Mouse (Mus musculus): ENCODE results near the gene St6galnac3. TPM values are rescaled to one million over a fixed set of nuclear protein-coding genes. Genes with fewer than 3 reads are reported as not detected.
A peak's percentile ranks its signal among the peaks of the same experiment; 100 is the strongest.

St6galnac3 gene
- total and polyA plus RNA-seq, 3 experiments: 2.2 to 5.2 (median 4.9) TPM

GRCm38 (mm10) chr3:153261985-153262384, 463.0 kb downstream of the St6galnac3 start:
- no peak for DNase-seq
- no peak overlapping the region for H3K9ac ChIP-seq (ENCODE audit: low read depth, low read length)
- no peak overlapping the region for H3K4me3 ChIP-seq
- no peaks in the 10 kb centered on the region for H3K36me3 ChIP-seq (ENCODE audit: control insufficient read depth, insufficient read depth, low read length)
- no peaks in the 10 kb centered on the region for H3K27me3 ChIP-seq (ENCODE audit: control insufficient read depth, insufficient read depth, low read length)
- intact Hi-C loops (cut with DNase I): no loop called here
- peaks cover 3% of the 10 kb centered on the region for H3K4me1 ChIP-seq (ENCODE audit: control insufficient read depth, insufficient read depth, low read length)
- 81% methylated on average over 5 of the region's 5 CpGs for WGBS
- H3K27ac ChIP-seq: no peak overlapping the region
- no peak for TF ChIP-seq CTCF (IDR thresholded peaks at IDR 0.05)
- no peak for TF ChIP-seq EP300 (IDR thresholded peaks at IDR 0.05; ENCODE audit: insufficient read depth, low read depth, low read length)
- no peak for TF ChIP-seq POLR2A (IDR thresholded peaks at IDR 0.05; ENCODE audit: insufficient read depth, low read depth, low read length)
- no peaks in the 10 kb centered on the region for H3K79me2 ChIP-seq (replicated peaks; ENCODE audit: control insufficient read depth, insufficient read depth, low read length)

GRCm38 (mm10) chr3:153260225-153260933, 464.6 kb downstream of the St6galnac3 start:
- Histone ChIP-seq H3K4me3 (no peak overlapping the region), H3K27me3 (ENCODE audit: control insufficient read depth, insufficient read depth, low read length) (no peaks in the 10 kb centered on the region), H3K4me1 (ENCODE audit: control insufficient read depth, insufficient read depth, low read length) (peaks cover 3% of the 10 kb centered on the region), H3K9ac (ENCODE audit: low read depth, low read length) (no peak overlapping the region), H3K36me3 (ENCODE audit: control insufficient read depth, insufficient read depth, low read length) (no peaks in the 10 kb centered on the region), H3K79me2 (replicated peaks; ENCODE audit: control insufficient read depth, insufficient read depth, low read length) (no peaks in the 10 kb centered on the region), H3K27ac (no peak overlapping the region)
- WGBS: 65% methylated on average over 7 of the region's 7 CpGs
- DNase-seq: no peak
- intact Hi-C loops (cut with DNase I): no loop called here
- TF ChIP-seq POLR2A (IDR thresholded peaks at IDR 0.05; ENCODE audit: insufficient read depth, low read depth, low read length) (no peak), CTCF (IDR thresholded peaks at IDR 0.05) (no peak), EP300 (IDR thresholded peaks at IDR 0.05; ENCODE audit: insufficient read depth, low read depth, low read length) (no peak)

GRCm38 (mm10) chr3:153255910-153256309, 469.1 kb downstream of the St6galnac3 start:
- Histone ChIP-seq H3K27me3 (ENCODE audit: control insufficient read depth, insufficient read depth, low read length) (no peaks in the 10 kb centered on the region), H3K9ac (ENCODE audit: low read depth, low read length) (no peak overlapping the region), H3K4me1 (ENCODE audit: control insufficient read depth, insufficient read depth, low read length) (no peaks in the 10 kb centered on the region), H3K36me3 (ENCODE audit: control insufficient read depth, insufficient read depth, low read length) (no peaks in the 10 kb centered on the region), H3K79me2 (replicated peaks; ENCODE audit: control insufficient read depth, insufficient read depth, low read length) (no peaks in the 10 kb centered on the region), H3K4me3 (no peak overlapping the region), H3K27ac (no peak overlapping the region)
- no peak for DNase-seq
- TF ChIP-seq POLR2A (IDR thresholded peaks at IDR 0.05; ENCODE audit: insufficient read depth, low read depth, low read length): no peak
- TF ChIP-seq EP300 (IDR thresholded peaks at IDR 0.05; ENCODE audit: insufficient read depth, low read depth, low read length): no peak
- intact Hi-C loops (cut with DNase I): no loop called here
- 83% methylated on average over 8 of the region's 8 CpGs for WGBS

- Histone ChIP-seq H3K9ac (ENCODE audit: low read depth, low read length) (no peak overlapping the region), H3K79me2 (replicated peaks; ENCODE audit: control insufficient read depth, insufficient read depth, low read length) (no peaks in the 10 kb centered on the region), H3K36me3 (ENCODE audit: control insufficient read depth, insufficient read depth, low read length) (no peaks in the 10 kb centered on the region), H3K27me3 (ENCODE audit: control insufficient read depth, insufficient read depth, low read length) (no peaks in the 10 kb centered on the region), H3K4me3 (no peak overlapping the region), H3K27ac (no peak overlapping the region), H3K4me1 (ENCODE audit: control insufficient read depth, insufficient read depth, low read length) (no peaks in the 10 kb centered on the region)
- intact Hi-C loops (cut with DNase I): no loop called here
- TF ChIP-seq CTCF (IDR thresholded peaks at IDR 0.05) (no peak), POLR2A (IDR thresholded peaks at IDR 0.05; ENCODE audit: insufficient read depth, low read depth, low read length) (no peak), EP300 (IDR thresholded peaks at IDR 0.05; ENCODE audit: insufficient read depth, low read depth, low read length) (no peak)
- 90% methylated on average over 3 of the region's 3 CpGs for WGBS
- DNase-seq: no peak
Measured at GRCm38 (mm10) chr3:153251653-153252052, 473.3 kb downstream of the St6galnac3 start.

GRCm38 (mm10) chr3:153250598-153251257, 474.2 kb downstream of the St6galnac3 start:
- no peak overlapping the region for H3K4me3 ChIP-seq
- TF ChIP-seq POLR2A (IDR thresholded peaks at IDR 0.05; ENCODE audit: insufficient read depth, low read depth, low read length): no peak
- TF ChIP-seq CTCF (IDR thresholded peaks at IDR 0.05): peak; percentile 94
- TF ChIP-seq EP300 (IDR thresholded peaks at IDR 0.05; ENCODE audit: insufficient read depth, low read depth, low read length): no peak
- no peaks in the 10 kb centered on the region for H3K27me3 ChIP-seq (ENCODE audit: control insufficient read depth, insufficient read depth, low read length)
- no peak overlapping the region for H3K27ac ChIP-seq
- intact Hi-C loops (cut with DNase I): no loop called here
- peak; percentile 74 to 84 for DNase-seq
- no peaks in the 10 kb centered on the region for H3K79me2 ChIP-seq (replicated peaks; ENCODE audit: control insufficient read depth, insufficient read depth, low read length)
- no peaks in the 10 kb centered on the region for H3K36me3 ChIP-seq (ENCODE audit: control insufficient read depth, insufficient read depth, low read length)
- no peak overlapping the region for H3K9ac ChIP-seq (ENCODE audit: low read depth, low read length)
- no peaks in the 10 kb centered on the region for H3K4me1 ChIP-seq (ENCODE audit: control insufficient read depth, insufficient read depth, low read length)
- 33% methylated on average over 9 of the region's 9 CpGs for WGBS

- H3K4me3 ChIP-seq: no peak overlapping the region
- TF ChIP-seq CTCF (IDR thresholded peaks at IDR 0.05) (no peak), POLR2A (IDR thresholded peaks at IDR 0.05; ENCODE audit: insufficient read depth, low read depth, low read length) (no peak), EP300 (IDR thresholded peaks at IDR 0.05; ENCODE audit: insufficient read depth, low read depth, low read length) (no peak)
- no peak for DNase-seq
- intact Hi-C loops (cut with DNase I): loop anchor here (5.0 kb wide), 1 partner anchor 42 kb away; no protein-coding TSS in a partner anchor
- H3K27ac ChIP-seq: no peak overlapping the region
- H3K27me3 ChIP-seq (ENCODE audit: control insufficient read depth, insufficient read depth, low read length): no peaks in the 10 kb centered on the region
- H3K36me3 ChIP-seq (ENCODE audit: control insufficient read depth, insufficient read depth, low read length): no peaks in the 10 kb centered on the region
- WGBS: 85% methylated on average over 2 of the region's 2 CpGs
- H3K4me1 ChIP-seq (ENCODE audit: control insufficient read depth, insufficient read depth, low read length): no peaks in the 10 kb centered on the region
- no peak overlapping the region for H3K9ac ChIP-seq (ENCODE audit: low read depth, low read length)
- no peaks in the 10 kb centered on the region for H3K79me2 ChIP-seq (replicated peaks; ENCODE audit: control insufficient read depth, insufficient read depth, low read length)
Measured at GRCm38 (mm10) chr3:153248866-153249265, 476.1 kb downstream of the St6galnac3 start.
